Mouse (Mus musculus) ES-Bruce4 (cell line): ENCODE results near the gene Recql5. TPM values are rescaled to one million over a fixed set of nuclear protein-coding genes. Genes with fewer than 3 reads are reported as not detected.

Experiments
- H3K27ac ChIP-seq: 2 replicates; pipeline ENCODE4 v1.5.1; 2012; ENCODE audit warnings: low read length, inconsistent platforms; ENCODE audit not compliant: insufficient read depth
- H3K27me3 ChIP-seq: 2 replicates; pipeline ENCODE4 v1.6.1; 2012; ENCODE audit warnings: mild to moderate bottlenecking, low read length, inconsistent platforms; ENCODE audit not compliant: control insufficient read depth, poor library complexity, insufficient read depth, severe bottlenecking
- H3K36me3 ChIP-seq: 2 replicates; pipeline ENCODE4 v1.6.1; 2012; ENCODE audit warnings: inconsistent platforms, mild to moderate bottlenecking, low read length, moderate library complexity; ENCODE audit not compliant: control insufficient read depth, poor library complexity, insufficient read depth, severe bottlenecking
- H3K4me1 ChIP-seq: one replicate; pipeline ENCODE4 v1.8.1; 2011; ENCODE audit warnings: low read length; ENCODE audit not compliant: control insufficient read depth, insufficient read depth
- H3K4me3 ChIP-seq: 2 replicates; pipeline ENCODE4 v1.5.1; 2011; ENCODE audit warnings: low read depth, mild to moderate bottlenecking, low read length
- H3K9ac ChIP-seq: 2 replicates; pipeline ENCODE4 v1.6.1; 2012; ENCODE audit warnings: low read depth, mild to moderate bottlenecking, inconsistent platforms; ENCODE audit not compliant: poor library complexity, severe bottlenecking
- H3K9me3 ChIP-seq: replicated peaks from 2 replicates; pipeline ENCODE4 v1.6.1; 2012; ENCODE audit warnings: mild to moderate bottlenecking, low read length, inconsistent platforms; ENCODE audit not compliant: control insufficient read depth, poor library complexity, insufficient read depth, severe bottlenecking
- CTCF ChIP-seq: IDR thresholded peaks from one replicate; pipeline ENCODE4 v1.8.1; 2011; ENCODE audit warnings: low read depth, low read length
- EP300 ChIP-seq: IDR thresholded peaks from 2 replicates; pipeline ENCODE4 v1.6.1; 2011; ENCODE audit warnings: low read depth, low read length; ENCODE audit not compliant: insufficient read depth
- POLR2A ChIP-seq: IDR thresholded peaks from one replicate; pipeline ENCODE4 v1.8.1; 2011; ENCODE audit warnings: low read length; ENCODE audit not compliant: insufficient read depth
- polyA plus RNA-seq: library from polyadenylated mRNA; stranded (reverse); fragments of >200 nt; gene quantifications from 2 replicates; pipeline ENCODE4 v1.2.4, GENCODE M21; 2011; ENCODE audit warnings: low read depth; ENCODE audit not compliant: missing spikeins, insufficient read depth, insufficient read length

Gene Recql5
- polyA plus RNA-seq = 20.0 and 22.6 TPM in 2 replicates

DNA sequence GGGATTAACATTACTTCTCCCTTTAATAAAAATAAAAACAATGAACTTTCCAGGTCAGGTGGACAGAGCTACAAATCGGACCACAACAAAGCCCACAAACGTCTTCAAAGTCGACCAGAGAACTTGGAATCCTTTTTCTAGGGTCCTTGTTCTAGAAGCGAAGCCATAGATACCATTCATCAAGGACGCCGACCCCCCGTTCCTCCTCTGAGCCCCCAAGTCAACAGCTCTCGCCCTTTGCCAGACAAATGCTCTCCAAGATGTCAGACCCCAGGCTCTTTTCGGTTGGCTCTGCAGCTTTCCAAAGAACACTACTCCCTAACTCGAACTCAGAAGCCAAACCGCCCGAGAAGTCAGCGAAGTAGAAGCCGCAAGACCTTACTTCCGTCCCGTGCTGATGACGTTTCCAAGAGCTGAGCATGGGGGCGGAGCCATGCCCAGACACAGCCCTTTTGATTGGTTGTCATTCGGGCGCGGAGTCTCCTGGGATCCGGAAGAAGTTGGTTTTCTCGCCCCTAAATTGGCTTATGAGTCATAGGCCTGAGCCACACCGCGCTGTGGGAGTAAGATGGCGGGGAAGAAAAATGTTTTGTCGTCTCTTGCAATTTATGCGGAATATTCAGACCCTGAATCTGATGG, at the start of gene Recql5, which contains the start of gene Sap30bp:
Gene Recql5, minus strand, starts transcription at position 370 of the 639 bp plus-strand sequence.
Gene Sap30bp, plus strand, starts transcription at position 175 of the 639 bp plus-strand sequence.
- H3K4me1 ChIP-seq = no peaks in the 10 kb centered on the region
- peak within 1 kb of the TSS; percentile 78 for H3K9ac ChIP-seq
- peaks cover 26% of the 10 kb centered on the region for H3K36me3 ChIP-seq
- H3K4me3 ChIP-seq = peak within 1 kb of the TSS; percentile 97
- no peak within 1 kb of the TSS for H3K27ac ChIP-seq
- no peaks in the 10 kb centered on the region for H3K9me3 ChIP-seq
- no peak for TF ChIP-seq POLR2A
- no peak for TF ChIP-seq CTCF
- TF ChIP-seq EP300 = no peak
- no peaks in the 10 kb centered on the region for H3K27me3 ChIP-seq

GRCm38 (mm10) chr11:115982472-115982871, 49.2 kb upstream of the Recql5 start:
- H3K9me3 ChIP-seq = no peaks in the 10 kb centered on the region
- TF ChIP-seq EP300 (no peak), CTCF (no peak), POLR2A (no peak)

GRCm38 (mm10) chr11:115975544-115975943, 42.3 kb upstream of the Recql5 start:
- Histone ChIP-seq H3K27ac (no peak overlapping the region), H3K27me3 (no peaks in the 10 kb centered on the region), H3K4me1 (peaks cover 3% of the 10 kb centered on the region), H3K36me3 (no peaks in the 10 kb centered on the region), H3K4me3 (peak overlapping the region; percentile 66), H3K9ac (peak overlapping the region; percentile 71), H3K9me3 (no peaks in the 10 kb centered on the region)
- TF ChIP-seq POLR2A (no peak), EP300 (no peak), CTCF (no peak)

More at GRCm38 (mm10) chr11:115982472-115982871, 49.2 kb upstream of the Recql5 start:
- Histone ChIP-seq H3K9ac (no peak overlapping the region), H3K27me3 (no peaks in the 10 kb centered on the region), H3K4me1 (no peaks in the 10 kb centered on the region), H3K27ac (no peak overlapping the region), H3K4me3 (no peak overlapping the region), H3K36me3 (no peaks in the 10 kb centered on the region)

DNA sequence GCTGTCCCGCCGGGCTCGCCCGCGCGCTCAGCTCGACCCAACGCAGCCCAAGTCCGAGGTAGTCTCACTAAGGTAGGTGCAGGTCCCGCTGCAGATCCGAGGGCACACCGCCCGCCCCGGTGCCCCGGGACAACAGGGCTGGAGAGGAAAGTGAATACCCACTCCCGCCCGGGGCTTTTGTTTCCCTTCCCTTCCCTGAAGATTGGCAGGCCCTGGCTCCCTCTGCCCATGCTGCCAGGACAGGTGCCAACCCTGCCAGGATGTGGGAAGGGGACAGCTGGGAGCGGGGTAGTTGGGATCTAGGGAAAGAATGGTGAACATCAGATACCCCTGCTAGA, 41.8 kb upstream of the Recql5 start:
- Histone ChIP-seq H3K4me1 (peaks cover 4% of the 10 kb centered on the region), H3K36me3 (no peaks in the 10 kb centered on the region), H3K9me3 (no peaks in the 10 kb centered on the region), H3K9ac (peak overlapping the region; percentile 71), H3K27me3 (no peaks in the 10 kb centered on the region), H3K27ac (no peak overlapping the region), H3K4me3 (peak overlapping the region; percentile 66)
- TF ChIP-seq CTCF (no peak), EP300 (no peak), POLR2A (no peak)

DNA sequence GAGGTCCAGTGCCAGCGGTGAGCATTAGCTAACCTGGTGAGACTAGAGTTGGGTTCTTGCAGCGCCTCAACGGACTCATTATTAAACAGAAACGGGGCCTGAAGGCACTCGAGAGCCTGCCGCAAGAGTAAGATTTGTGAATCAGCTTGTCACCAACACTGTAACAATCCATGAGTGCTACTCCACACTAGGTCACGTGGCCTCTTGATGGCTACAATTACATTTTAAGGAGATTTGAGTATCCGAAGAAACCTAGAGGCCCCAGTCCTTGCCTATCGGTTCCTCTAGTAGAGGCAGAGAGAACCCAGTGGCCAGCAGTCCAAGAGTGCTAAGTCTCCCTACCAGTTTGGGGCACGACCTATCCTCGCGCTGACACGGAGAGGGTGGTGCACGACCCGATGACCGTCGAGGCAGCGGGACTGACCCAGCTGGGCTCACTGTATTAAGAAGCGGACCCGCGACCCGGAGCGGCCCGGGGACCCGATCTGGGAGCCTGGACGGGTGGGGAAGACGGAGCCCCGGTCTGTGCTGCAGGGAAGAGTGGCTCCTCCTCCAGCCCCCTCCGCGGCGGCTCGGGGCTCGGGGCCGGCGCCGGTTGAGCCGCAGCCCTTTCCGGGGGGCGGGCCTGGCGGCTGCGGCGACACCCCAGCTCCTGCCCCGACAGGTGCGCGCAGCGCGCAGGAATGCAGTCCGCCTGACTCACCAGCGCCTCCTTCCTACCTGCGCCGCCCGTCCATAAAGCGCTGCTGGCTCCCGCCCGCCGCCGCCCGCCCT, 41.2 kb upstream of the Recql5 start, which contains the start of gene Itgb4:
Gene Itgb4, plus strand, starts transcription at position 401 of the 774 bp plus-strand sequence.
- Histone ChIP-seq H3K4me1 (peaks cover 4% of the 10 kb centered on the region), H3K4me3 (peak within 1 kb of the TSS; percentile 66), H3K27me3 (no peaks in the 10 kb centered on the region), H3K36me3 (no peaks in the 10 kb centered on the region), H3K27ac (no peak within 1 kb of the TSS), H3K9me3 (no peaks in the 10 kb centered on the region), H3K9ac (peak within 1 kb of the TSS; percentile 71)
- TF ChIP-seq CTCF (peak; percentile 34), POLR2A (no peak), EP300 (no peak)

DNA sequence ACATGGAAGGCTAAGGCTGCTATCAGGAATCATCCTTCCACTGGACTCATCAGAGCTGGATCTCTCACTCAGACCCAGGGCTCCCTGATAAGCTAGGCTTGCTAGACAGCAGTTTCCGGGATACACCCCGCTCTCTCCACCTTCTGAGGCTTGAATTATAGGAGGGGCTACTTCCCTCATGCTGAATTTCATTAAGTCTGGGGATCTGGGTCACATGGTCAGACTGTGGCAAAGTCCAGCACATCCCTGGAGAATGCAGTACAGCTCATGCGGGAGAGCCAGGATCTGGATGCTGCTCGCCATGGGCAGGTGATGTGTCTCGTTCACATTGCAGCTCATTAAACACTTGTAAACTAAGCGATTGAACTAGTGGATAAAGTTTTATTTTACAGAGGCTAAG, 37.7 kb upstream of the Recql5 start:
- no peaks in the 10 kb centered on the region for H3K9me3 ChIP-seq
- no peaks in the 10 kb centered on the region for H3K27me3 ChIP-seq
- H3K36me3 ChIP-seq = no peaks in the 10 kb centered on the region
- H3K4me3 ChIP-seq = no peak overlapping the region
- H3K4me1 ChIP-seq = peaks cover 5% of the 10 kb centered on the region
- no peak for TF ChIP-seq CTCF
- no peak for TF ChIP-seq POLR2A
- no peak for TF ChIP-seq EP300
- peak overlapping the region; percentile 65 for H3K9ac ChIP-seq
- peak overlapping the region; percentile 92 for H3K27ac ChIP-seq
